Mouse (Mus musculus) CH12F3 (cell line): Measurements from ENCODE around the gene Gm20388.

Experiments used
- in situ Hi-C: fragments of 300-500 bp; cut with MboI; formaldehyde crosslinking; loops from 2 replicates; pipeline ENCODE4 v1.14.3; 2020; ENCODE audit warnings: low sequenced_read_pairs

The Gm20388 gene

DNA sequence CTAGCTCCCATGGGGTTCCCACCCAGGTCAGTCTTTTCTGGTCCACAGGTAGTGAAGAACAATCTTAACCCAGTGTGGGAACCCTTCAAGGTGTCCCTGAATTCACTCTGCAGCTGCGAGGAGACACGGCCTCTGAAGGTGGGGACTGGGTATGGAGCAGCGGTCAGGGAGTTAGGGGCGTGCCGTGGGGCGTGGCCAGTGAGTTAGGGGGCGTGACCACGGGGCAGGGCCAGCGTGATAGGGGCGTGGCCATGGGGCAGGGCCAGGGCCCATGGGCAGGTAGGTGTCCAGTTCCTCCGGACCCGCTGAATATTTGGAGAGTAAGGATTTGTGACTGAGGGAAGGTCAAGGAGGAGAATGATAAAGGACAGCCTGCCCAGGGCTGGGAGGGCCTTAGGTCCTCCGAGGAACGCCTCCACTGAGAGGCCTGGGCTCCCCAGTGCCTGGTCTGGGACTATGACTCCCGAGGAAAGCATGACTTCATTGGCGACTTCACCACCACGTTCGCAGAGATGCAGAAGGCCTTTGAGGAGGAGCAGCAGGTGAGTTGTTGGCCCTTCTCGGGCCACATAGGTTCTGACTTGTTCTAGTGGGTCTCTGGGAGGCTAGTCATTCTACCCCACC lies 3215.7 kb downstream of the Gm20388 start:
- in situ Hi-C loops = no loop called here

DNA sequence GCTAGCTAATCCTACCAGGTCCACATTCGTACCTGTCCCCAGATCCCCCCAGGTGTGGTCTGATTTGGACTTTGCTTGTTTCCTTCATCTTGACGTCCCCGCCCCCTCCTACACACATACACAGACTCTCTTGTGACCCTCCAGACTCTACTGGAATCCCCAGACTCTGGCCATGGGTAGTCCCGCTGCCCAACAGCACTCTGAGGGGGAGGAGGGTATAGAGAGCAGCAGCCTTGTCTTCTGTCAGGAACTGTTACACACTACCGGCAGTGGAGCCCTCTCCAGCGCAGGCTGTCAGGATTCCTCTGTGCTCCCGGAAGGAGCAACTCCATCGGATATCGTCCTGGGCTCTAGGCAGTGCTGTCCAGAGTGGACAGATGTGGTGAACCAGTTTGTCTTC lies 3220.4 kb downstream of the Gm20388 start:
- in situ Hi-C loops = loop anchor here (10.0 kb wide), 1 partner anchor 64 kb away; no protein-coding TSS in a partner anchor

DNA sequence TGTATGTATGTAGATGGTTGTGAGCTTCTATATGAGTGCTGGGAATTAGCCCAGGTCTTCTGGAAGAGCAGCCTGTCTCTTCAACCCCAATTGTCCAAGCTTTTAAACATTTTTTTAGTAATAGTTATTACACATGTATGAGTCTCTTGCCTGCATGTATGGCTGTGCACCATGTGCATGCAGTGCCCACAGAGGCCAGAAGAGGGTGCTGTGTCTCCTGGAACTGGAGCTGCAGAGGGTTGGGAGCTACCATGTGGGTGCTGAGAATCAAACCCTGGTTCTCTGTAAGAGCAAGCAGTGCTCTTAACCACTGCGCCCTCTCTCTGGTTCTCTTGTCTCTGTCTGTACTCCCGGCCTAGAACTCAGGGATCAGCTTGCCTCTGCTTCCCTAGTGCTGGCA lies 3222.3 kb downstream of the Gm20388 start:
- in situ Hi-C loops = loop anchor here (10.0 kb wide), 1 partner anchor 62 kb away; no protein-coding TSS in a partner anchor

DNA sequence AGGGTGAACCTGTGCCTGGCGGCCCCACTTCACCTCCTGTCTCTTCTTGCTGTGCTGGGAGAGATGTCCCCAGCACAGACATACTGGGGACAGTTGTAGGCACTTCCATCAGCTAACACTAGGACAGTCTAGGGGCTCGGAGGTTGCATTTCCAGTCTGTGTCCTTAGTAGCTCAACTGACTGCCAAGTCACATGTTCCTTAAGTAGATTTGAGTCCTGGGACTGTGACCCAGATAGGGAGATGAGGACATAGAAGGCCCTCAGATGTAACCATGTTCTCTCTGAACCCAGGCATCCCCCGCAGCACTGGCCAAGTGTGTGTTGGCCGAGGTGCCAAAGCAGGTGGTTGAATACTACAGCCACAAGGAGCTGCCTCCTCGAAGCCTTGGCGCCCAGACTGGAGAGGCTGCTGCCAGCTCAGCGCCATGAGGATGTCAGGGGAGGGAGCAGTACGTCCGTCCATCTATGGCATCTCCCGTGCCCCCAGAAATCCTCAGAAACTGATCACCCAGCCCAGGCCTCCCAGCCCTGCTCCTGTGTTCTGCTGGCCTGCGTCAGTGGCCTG lies 3223.6 kb downstream of the Gm20388 start:
- in situ Hi-C loops = loop anchor here (10.0 kb wide), 1 partner anchor 61 kb away; no protein-coding TSS in a partner anchor

DNA sequence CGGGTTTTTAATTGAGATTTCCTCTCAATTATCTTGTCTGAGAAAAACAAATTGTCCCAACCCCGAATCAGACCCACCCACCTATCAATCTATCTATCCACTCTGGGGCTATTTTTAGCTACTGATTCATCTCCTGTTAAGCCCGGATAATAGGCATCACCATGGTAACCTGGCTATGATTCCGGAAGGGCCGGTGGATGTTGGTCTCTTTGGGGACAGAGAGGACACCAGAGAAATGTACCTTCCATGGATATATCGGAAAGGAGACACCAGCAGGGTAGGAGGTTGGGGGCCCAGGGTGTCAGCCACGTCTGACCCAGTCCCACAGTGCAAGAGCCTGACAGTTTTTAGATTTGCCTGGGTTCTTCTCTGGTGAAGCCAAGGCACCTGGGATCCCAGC lies 3224.8 kb downstream of the Gm20388 start:
- in situ Hi-C loops = loop anchor here (10.0 kb wide), 1 partner anchor 59 kb away; no protein-coding TSS in a partner anchor

DNA sequence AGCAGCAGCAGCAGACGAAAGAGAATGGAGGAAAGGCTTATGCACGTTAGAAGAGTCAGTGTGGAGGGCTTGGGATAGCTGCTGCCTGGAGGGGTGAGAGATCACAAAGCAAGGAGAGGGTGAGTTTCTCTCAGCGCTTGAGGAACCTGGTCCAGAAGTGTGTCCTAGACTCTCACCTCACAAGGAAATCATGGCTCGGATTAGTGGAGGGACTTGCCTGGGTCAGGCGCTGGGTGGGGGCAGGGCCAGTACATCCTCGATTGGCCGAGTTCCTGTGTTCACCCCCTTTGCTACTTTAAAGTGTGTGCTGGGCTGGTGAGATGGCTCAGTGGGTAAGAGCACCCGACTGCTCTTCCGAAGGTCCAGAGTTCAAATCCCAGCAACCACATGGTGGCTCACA lies 3225.2 kb downstream of the Gm20388 start:
- in situ Hi-C loops = loop anchor here (10.0 kb wide), 1 partner anchor 59 kb away; no protein-coding TSS in a partner anchor

DNA sequence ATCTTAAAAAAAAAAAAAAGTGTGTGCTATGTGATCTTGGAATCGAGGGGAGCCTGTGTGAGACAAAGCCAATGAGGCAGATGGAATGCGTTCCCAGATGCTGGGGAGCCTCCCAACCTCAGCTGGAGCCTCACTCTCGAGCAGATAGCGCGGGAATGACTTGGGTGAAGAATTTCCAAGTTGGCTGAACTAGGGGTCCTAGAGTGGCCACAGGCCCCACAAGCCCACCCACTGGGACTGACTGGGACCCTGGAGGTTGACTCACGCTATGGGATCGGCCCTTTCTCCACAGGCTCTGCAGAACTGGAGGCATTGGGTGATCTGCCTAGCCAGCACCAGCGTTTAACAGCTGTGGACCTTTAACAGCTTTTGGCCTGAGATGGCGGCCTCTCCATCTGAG lies 3225.6 kb downstream of the Gm20388 start:
- in situ Hi-C loops = loop anchor here (10.0 kb wide), 1 partner anchor 59 kb away; no protein-coding TSS in a partner anchor

DNA sequence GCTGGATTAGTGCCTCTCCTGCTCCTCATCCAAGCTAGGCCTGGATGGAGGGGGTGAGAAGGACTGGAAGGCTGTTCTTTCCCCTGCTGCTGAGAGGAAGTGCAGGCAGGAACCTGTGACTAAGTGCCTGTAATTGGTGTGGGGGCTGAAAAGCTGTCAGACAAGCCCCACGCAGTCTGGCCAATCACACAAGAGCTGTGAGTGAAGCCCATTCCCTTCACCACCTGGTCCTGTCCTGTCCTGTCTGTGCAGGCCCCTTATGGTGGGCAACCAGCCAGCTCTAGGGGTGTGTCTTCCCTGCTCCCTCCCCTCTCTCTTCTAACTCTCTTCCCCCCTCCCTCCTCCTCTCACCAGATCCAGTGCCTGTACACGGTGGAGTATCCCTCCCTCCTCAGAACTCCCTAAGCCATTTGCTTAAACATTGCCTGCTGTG lies 3227.0 kb downstream of the Gm20388 start:
- in situ Hi-C loops = loop anchor here (10.0 kb wide), 1 partner anchor 57 kb away; no protein-coding TSS in a partner anchor

DNA sequence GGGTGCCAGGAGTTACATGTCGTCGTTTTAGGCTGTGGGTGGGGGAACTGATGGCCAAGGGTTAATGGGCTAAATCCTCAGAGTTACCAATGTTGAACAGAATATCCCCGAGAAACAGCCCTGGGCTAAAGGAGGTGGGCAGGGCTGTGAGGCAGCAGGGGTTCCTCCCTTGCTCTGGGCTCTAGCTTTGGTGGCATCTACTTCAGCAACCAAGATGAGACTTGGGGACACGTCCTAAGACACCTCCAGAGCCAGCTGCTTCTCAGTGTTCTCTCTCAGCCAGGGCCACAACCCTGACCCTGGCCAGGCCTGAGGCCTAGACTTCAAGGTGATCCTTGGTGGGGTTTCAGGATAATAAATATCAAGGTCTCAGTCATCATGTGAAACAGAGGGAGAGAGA lies 3228.1 kb downstream of the Gm20388 start:
- in situ Hi-C loops = loop anchor here (10.0 kb wide), 1 partner anchor 56 kb away; no protein-coding TSS in a partner anchor

DNA sequence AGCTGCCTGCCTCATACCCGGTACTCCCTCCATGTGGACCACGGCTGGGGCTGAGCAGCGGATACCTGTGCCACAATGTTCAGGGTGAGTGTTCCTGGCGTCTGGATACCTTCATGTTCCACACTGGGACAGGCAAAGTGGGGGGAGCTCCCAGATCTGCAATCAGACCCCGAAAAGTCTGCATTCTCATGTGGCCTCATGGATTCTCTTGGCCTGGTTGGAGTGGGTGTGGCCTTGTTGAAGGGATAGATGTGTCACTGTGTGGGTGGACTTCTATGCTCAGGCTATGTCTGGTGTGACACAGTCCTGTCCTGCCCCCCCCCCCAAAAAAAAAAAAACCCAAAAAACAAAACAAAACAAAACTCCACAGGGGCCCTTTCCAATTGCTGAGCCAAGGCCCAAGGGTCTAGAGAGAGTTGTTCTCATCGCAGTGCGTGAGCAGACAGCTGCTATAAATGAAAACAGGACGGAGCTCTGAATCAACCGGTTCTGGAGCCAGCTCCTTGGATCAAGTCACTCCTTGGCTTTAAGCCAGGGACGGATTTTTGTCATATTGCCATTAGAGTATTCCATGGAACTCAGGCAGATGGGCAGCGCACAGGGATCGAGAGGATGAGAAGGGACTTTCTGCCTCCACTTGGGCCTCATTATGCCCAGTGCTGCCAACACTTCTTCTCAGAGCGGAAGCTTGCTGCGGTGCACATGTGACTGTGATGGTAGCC lies 3231.3 kb downstream of the Gm20388 start:
- in situ Hi-C loops = no loop called here

DNA sequence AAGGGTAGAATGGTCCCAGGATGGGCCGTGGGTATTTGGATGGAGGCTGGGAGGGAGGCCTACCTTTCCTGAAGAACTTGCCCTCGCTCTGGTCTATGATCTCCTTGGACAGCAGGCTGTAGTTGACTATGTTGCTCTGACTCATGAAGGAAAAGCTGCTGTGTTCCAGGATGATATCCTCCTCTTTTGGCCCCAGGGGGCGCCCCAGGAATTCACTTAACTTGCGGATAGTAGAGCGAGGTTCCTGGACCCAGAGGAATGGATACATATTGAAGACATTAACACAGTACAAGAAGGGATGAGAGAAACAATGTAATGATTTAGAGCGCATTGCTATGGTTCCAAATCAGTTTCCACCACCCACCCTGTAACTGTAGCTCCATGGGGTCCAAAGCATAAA lies 3234.6 kb downstream of the Gm20388 start:
- in situ Hi-C loops = no loop called here

DNA sequence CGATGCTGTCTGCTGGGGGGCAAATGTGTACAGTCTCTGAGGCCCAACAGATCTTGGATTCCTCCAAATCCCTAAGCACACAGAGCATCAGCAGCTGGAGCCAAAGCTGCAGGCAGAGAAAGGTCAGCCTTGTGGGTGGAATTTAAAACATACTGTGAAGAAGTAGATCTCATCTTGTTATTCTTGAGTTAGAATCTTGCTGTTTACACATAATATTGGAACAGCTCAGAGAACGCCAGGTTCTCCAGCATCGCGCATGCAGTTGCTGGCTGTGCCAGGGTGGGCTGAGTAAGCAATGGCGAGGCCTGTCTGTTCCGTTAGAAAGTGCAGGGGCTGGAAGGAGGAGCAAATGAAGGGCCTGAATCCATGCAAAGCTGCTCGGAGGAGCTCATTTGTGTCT lies 3235.7 kb downstream of the Gm20388 start:
- in situ Hi-C loops = no loop called here

DNA sequence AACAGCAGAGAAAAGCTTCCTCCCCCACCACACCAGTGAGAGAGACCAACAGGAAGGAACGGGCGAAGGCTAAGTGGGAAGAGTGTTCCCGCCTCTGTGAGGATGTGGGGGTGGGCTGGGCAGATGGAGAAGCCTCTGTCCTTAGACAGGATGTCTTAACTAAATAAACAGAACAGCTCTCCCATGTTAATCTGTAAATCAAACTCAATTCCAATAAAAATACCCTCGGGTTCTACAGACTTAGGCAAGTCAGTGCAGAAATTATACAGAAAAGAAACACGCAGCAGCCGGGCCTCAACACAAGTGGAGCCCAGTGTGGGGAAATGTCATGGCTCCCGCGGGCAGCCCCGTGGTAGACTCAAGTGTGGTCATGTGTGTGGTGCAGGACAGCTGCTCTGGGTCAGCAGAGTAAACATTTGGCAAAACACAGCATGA lies 3240.1 kb downstream of the Gm20388 start:
- in situ Hi-C loops = no loop called here

DNA sequence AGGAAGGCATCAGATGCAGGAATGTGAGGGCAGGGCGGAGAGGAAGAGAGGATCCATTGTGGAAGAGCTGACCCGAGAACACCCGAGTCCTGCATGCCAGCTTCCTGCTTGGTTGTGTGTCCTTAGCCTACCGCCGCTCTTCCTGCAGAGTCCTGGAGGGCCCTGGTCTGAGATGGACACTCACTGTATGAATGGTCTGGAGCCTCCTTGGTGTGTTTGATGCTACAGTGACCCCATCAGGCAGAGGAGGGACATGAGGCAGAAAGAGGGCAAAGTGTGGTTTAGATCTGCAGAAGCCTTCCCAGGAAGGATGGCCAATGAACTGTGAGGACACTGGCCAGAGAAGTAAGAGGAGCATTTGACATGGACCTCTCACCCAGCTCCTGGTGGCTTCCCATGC lies 3244.5 kb downstream of the Gm20388 start:
- in situ Hi-C loops = no loop called here

DNA sequence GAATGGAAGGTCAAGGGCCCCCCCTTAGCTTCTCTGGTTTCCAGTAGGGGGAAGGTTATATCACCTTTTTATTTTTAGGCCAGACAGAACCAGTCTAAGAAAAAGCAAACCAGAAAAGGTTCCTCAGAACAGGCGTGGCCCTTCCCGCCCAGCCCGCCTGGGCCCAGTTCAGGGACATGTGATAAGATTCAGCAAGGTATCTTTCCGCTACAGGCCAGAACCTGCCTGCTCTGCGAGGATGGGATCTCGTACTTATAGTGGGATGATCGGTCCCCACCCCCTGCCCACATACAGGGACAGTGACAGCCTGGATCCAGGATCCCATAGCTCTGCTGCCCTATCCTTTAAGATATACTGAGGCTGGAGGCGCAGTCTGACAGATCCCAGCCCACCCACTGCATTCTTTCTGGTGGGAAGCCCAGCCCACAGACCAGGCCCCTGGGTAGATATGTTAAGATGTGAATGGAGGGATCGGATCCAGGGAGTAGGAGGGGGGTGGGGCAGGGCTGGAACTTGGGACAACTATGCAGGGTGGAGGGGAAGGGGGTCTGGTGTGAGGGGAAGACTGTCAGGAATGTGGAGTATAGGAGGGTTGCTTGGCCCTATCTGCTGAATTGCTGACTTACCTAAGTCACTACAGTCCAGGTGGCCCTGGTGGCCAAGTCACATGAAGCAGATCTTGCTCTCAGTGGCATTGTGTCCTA lies 3245.6 kb downstream of the Gm20388 start:
- in situ Hi-C loops = no loop called here

DNA sequence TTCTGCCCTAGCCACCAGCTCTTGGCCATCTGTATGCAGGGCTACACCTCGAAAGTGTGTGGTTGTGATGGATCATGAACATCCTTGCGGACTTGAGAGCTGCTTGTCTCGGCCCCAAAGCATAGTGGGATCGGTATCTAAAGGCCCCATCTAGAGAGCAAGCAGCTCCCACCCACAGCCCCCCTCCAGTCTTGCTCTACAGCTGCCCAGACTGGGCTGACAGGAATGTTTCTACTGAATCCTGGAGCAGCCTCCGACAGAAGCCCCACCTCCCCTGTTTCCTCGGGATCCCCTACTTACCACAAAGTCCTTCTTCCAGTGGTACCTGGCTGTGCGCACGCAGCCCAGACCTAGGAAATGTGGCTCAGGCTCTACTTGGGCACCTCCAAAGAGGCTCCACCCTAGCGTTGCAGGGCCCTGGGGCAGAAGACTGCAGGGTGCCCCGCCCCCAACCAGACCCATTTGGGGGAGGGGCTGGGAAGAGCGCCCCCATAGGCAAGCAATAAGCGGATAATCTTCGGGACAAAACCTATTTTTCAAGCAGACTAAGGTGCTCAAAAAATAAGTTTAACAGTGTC lies 3247.3 kb downstream of the Gm20388 start, which contains the start of gene Sult5a1:
TSS of gene Sult5a1 (minus strand) at position 428 of the 578 bp plus-strand sequence.
- in situ Hi-C loops = no loop called here

DNA sequence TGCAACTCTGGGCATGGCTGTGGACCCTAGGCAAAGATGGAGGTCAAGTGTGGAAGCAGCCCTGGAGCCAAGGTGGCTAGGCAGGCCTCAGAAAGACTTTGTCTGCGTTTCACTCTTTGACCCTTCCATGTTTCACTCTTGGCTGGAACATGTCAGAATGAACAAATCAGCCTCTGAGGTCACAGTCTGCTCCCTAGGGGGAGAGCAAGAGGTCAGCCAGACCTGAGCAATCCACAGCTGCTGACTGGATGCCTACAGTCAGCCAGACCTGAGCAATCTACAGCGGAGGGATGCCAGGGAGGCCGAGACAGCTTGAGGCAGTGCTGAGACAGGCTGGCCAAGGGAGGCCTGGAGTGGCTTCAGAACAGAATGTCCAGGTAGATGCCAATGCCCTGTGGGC lies 3270.8 kb downstream of the Gm20388 start:
- in situ Hi-C loops = no loop called here

DNA sequence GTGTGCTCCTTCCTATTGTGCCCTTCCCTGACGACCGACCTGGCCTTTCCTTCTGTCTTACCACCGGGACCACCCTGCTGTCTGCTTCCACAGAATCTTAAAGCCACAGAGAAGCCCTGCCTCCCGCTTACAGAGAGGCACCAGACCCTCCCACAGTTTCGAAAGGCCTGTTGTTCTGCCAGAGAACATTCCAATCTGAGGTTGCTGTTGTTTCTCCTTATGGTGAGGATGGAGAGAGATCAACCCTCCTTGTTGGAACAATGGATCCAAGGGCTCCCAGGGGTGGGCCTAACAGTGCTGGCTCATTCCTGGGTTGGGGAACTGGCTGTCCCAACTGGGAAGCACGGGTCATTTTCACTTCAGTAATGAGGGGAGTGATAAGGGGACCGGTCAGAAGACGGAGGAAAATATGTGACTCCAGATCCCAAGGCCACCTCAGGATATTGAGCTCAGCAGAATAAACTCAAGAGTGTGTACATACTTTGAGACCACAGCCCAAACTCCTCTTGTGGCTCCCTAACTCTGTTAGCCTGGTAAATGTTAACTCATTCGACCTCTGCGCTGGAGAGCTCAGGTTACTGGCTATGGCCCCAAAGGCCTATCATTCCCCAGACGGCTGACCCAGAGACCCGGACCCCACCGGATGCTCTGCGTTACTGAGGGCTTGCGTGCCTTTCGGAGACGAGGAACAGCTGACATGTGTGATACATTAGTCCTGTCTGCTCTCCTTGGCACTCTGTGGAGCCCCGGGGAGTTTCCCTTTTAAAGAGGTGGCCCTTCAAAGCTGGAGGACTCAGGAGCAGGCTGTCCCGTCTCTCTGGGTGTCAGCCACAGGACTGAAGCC lies 3275.1 kb downstream of the Gm20388 start, which contains the start of gene Dpep1:
TSS of gene Dpep1 (plus strand) at position 677 of the 844 bp plus-strand sequence.
- in situ Hi-C loops = no loop called here

DNA sequence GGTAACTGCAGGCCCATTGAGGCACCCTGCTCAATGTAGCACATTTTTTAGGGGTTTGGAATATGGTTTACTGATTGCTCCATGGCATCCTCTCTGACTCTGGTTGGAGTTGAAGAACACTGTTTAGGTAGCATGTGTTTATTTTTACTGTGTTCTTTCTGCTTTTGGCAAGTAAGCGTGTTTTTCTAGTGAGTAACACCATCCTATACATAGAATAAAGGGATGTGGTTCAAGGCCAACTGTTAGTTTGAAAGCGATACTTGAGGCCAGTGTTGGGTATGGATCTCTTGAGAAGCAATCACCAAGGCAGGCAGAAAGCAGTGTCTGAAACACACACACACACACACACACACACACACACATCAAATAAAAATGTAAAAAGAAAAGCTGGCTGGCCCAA lies 3277.4 kb downstream of the Gm20388 start:
- in situ Hi-C loops = no loop called here

DNA sequence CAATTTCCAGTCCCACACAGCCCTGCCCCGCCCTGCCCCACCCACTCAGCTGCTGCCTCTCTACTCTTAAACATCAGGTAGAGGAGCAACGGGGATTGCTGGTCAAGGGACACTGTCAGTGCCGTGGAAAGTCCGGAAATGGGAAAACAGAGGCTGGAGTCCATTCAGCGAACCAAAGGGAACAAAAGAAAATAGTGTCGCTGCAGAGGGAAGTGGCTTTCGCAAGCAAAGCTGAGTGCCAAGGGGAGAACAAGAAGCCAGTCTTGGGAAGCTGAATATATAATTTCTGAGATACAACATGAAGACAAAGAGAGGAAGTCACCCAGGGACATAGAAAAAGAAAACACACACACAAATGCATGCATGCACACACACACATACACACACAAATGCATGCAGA lies 3278.2 kb downstream of the Gm20388 start:
- in situ Hi-C loops = no loop called here
